In genomic region chr1:152617745-152618342, GRCm38 (mm10) we compare ENCODE assay signal across 11 mouse cellular contexts.
DNase-seq lines count a peak whose midpoint lies in the region; ATAC-seq and TF ChIP-seq lines count a peak whose summit lies in the region.
"Had no signal": no experiment of that assay in that cellular context is flagged by ENCODE, and none has a peak within 500 bp of the region (broad histone marks: within the 10 kb centered on the region; RNA-seq: fewer than 3 reads in every experiment).

No protein-coding gene starts in this region.

- no peak for TF ChIP-seq CTCF in liver, postnatal 0 days (IDR thresholded peaks at IDR 0.05; ENCODE audit: low read depth)
- no peak for TF ChIP-seq CTCF in midbrain, postnatal 0 days (IDR thresholded peaks at IDR 0.05)
- TF ChIP-seq CTCF in layer of hippocampus, adult 2 months (conservative IDR thresholded peaks at IDR 0.05), result no peak

- no peak overlapping the region for H3K4me2 ChIP-seq in intestine, embryonic 16.5 days (ENCODE audit: low read depth, low read length)
- no peak overlapping the region for H3K4me2 ChIP-seq in intestine, embryonic 15.5 days (replicated peaks)
- H3K4me2 ChIP-seq in heart, embryonic 12.5 days, result peak overlapping the region; percentile 0; the same call in 1 of the 2 replicates
- H3K4me2 ChIP-seq in liver, postnatal 0 days (ENCODE audit: low read depth, low read length), result peak overlapping the region; percentile 16
- no peak overlapping the region for H3K4me2 ChIP-seq in midbrain, postnatal 0 days (ENCODE audit: low read depth, low read length, poor library complexity, severe bottlenecking)

- 58% methylated on average over 10 of the region's 10 CpGs for WGBS in intestine, embryonic 16.5 days
- 53% methylated on average over 10 of the region's 10 CpGs for WGBS in intestine, embryonic 15.5 days
- 50% methylated on average over 10 of the region's 10 CpGs for WGBS in heart, embryonic 12.5 days
- WGBS in liver, postnatal 0 days (ENCODE audit: insufficient replicate concordance), result 25% methylated on average over 10 of the region's 10 CpGs
- WGBS in midbrain, postnatal 0 days, result 90% methylated on average over 10 of the region's 10 CpGs

- peak; percentile 59 for TF ChIP-seq EP300 in liver, postnatal 0 days (IDR thresholded peaks at IDR 0.05; ENCODE audit: low read depth)

- H3K27me3 ChIP-seq in intestine, embryonic 16.5 days (replicated peaks; ENCODE audit: control insufficient read depth, insufficient read depth, low read length), result no peaks in the 10 kb centered on the region
- H3K27me3 ChIP-seq in intestine, embryonic 15.5 days (replicated peaks), result no peaks in the 10 kb centered on the region
- H3K27me3 ChIP-seq in heart, embryonic 12.5 days (replicated peaks), result no peaks in the 10 kb centered on the region
- no peaks in the 10 kb centered on the region for H3K27me3 ChIP-seq in liver, postnatal 0 days (ENCODE audit: insufficient read depth, low read length)
- H3K27me3 ChIP-seq in midbrain, postnatal 0 days (ENCODE audit: insufficient read depth, low read length), result no peaks in the 10 kb centered on the region

- no peak overlapping the region for H3K4me3 ChIP-seq in intestine, embryonic 16.5 days (ENCODE audit: low read length)
- H3K4me3 ChIP-seq in intestine, embryonic 15.5 days (replicated peaks), result no peak overlapping the region
- H3K4me3 ChIP-seq in heart, embryonic 12.5 days, result no peak overlapping the region
- no peak overlapping the region for H3K4me3 ChIP-seq in liver, postnatal 0 days (ENCODE audit: low read depth, low read length)
- H3K4me3 ChIP-seq in midbrain, postnatal 0 days (ENCODE audit: low read depth, low read length), result no peak overlapping the region
- no peak overlapping the region for H3K4me3 ChIP-seq in layer of hippocampus, adult 2 months

- H3K9me3 ChIP-seq in intestine, embryonic 16.5 days (ENCODE audit: control insufficient read depth, low read length), result peaks cover 6% of the 10 kb centered on the region; the same call in 1 of the 2 replicates
- H3K9me3 ChIP-seq in intestine, embryonic 15.5 days, result no peaks in the 10 kb centered on the region
- no peaks in the 10 kb centered on the region for H3K9me3 ChIP-seq in heart, embryonic 12.5 days (replicated peaks)
- no peaks in the 10 kb centered on the region; the same call in 1 of the 2 replicates for H3K9me3 ChIP-seq in liver, postnatal 0 days (ENCODE audit: low read length)
- no peaks in the 10 kb centered on the region for H3K9me3 ChIP-seq in midbrain, postnatal 0 days (ENCODE audit: low read length)

- peak; percentile 92 for DNase-seq in MEL-GATA-1-ER (ENCODE audit: extremely low read depth, low read depth)
- DNase-seq in liver, postnatal 0 days, result no peak
- DNase-seq in midbrain, postnatal 0 days (ENCODE audit: low spot score), result no peak
- DNase-seq in retina, embryonic 14.5 days (ENCODE audit: low spot score), result no peak
- DNase-seq in layer of hippocampus, adult 2 months (ENCODE audit: low spot score in 2 of 2), result no peak
- DNase-seq: kidney, adult 8-10 months; left cerebral cortex, postnatal 4 days; thymus, adult 18-20 months had no signal

- H3K36me3 ChIP-seq in intestine, embryonic 16.5 days (ENCODE audit: control insufficient read depth, insufficient read depth, low read length), result no peaks in the 10 kb centered on the region
- H3K36me3 ChIP-seq in intestine, embryonic 15.5 days, result no peaks in the 10 kb centered on the region
- H3K36me3 ChIP-seq in heart, embryonic 12.5 days, result peaks cover 30% of the 10 kb centered on the region
- no peaks in the 10 kb centered on the region for H3K36me3 ChIP-seq in liver, postnatal 0 days (replicated peaks; ENCODE audit: insufficient read depth, low read length)
- no peaks in the 10 kb centered on the region for H3K36me3 ChIP-seq in midbrain, postnatal 0 days (ENCODE audit: insufficient read depth, low read length)

- peak overlapping the region; percentile 23; the same call in 1 of the 2 replicates for H3K9ac ChIP-seq in intestine, embryonic 16.5 days (ENCODE audit: low read depth, low read length)
- no peak overlapping the region for H3K9ac ChIP-seq in intestine, embryonic 15.5 days
- H3K9ac ChIP-seq in heart, embryonic 12.5 days, result peak overlapping the region; percentile 49
- 0 out of 2 replicates have a peak overlapping the region, but pooled peaks have one; percentile 17 for H3K9ac ChIP-seq in liver, postnatal 0 days (replicated peaks)
- H3K9ac ChIP-seq in midbrain, postnatal 0 days (replicated peaks; ENCODE audit: low read length, poor library complexity, severe bottlenecking), result no peak overlapping the region

- ATAC-seq in intestine, embryonic 16.5 days, result no peak
- ATAC-seq in intestine, embryonic 15.5 days, result no peak
- no peak for ATAC-seq in heart, embryonic 12.5 days (ENCODE audit: insufficient number of reproducible peaks, low FRiP score)
- ATAC-seq in liver, postnatal 0 days, result peak; percentile 24
- no peak for ATAC-seq in midbrain, postnatal 0 days (ENCODE audit: low FRiP score)

- H3K4me1 ChIP-seq in intestine, embryonic 16.5 days (ENCODE audit: control insufficient read depth, insufficient read depth, low read length), result peaks cover 63% of the 10 kb centered on the region
- H3K4me1 ChIP-seq in intestine, embryonic 15.5 days (replicated peaks), result peaks cover 43% of the 10 kb centered on the region
- peaks cover 93% of the 10 kb centered on the region for H3K4me1 ChIP-seq in heart, embryonic 12.5 days (replicated peaks)
- peaks cover 64% of the 10 kb centered on the region for H3K4me1 ChIP-seq in liver, postnatal 0 days (ENCODE audit: insufficient read depth)
- H3K4me1 ChIP-seq in midbrain, postnatal 0 days (ENCODE audit: insufficient read depth, low read length), result no peaks in the 10 kb centered on the region

- H3K27ac ChIP-seq in intestine, embryonic 16.5 days (ENCODE audit: low read length), result peak overlapping the region; percentile 64; the same call in 1 of the 2 replicates
- H3K27ac ChIP-seq in intestine, embryonic 15.5 days, result no peak overlapping the region
- H3K27ac ChIP-seq in heart, embryonic 12.5 days (ENCODE audit: poor library complexity, severe bottlenecking), result peak overlapping the region; percentile 82
- peak overlapping the region; percentile 52; the same call in 1 of the 2 replicates for H3K27ac ChIP-seq in liver, postnatal 0 days (ENCODE audit: low read depth)
- no peak overlapping the region for H3K27ac ChIP-seq in midbrain, postnatal 0 days (ENCODE audit: low read depth, low read length)
- H3K27ac ChIP-seq in layer of hippocampus, adult 2 months, result no peak overlapping the region

Comparison
In these comparisons a context has a peak if more than half of its experiments do, and no peak if none do; other contexts are left out.
1. H3K27ac ChIP-seq: peak in intestine, embryonic 16.5 days (single experiment), heart, embryonic 12.5 days (single experiment) and liver, postnatal 0 days (single experiment); none in intestine, embryonic 15.5 days (single experiment), midbrain, postnatal 0 days (single experiment) and layer of hippocampus, adult 2 months (single experiment).
2. H3K9ac ChIP-seq: peak in intestine, embryonic 16.5 days (single experiment), heart, embryonic 12.5 days (single experiment) and liver, postnatal 0 days (single experiment); none in intestine, embryonic 15.5 days (single experiment) and midbrain, postnatal 0 days (single experiment).
3. H3K4me2 ChIP-seq: peak in heart, embryonic 12.5 days (single experiment) and liver, postnatal 0 days (single experiment); none in intestine, embryonic 16.5 days (single experiment), intestine, embryonic 15.5 days (single experiment) and midbrain, postnatal 0 days (single experiment).